8 mouse cellular contexts compared by ENCODE assay signal in genomic region chr14:24911621-24912020, GRCm38 (mm10).
A peak's percentile ranks its signal among the peaks of the same experiment; 100 is the strongest.
DNase-seq lines count a peak whose midpoint lies in the region; ATAC-seq lines count a peak whose summit lies in the region.

No protein-coding gene starts in this region.

- no peak for ATAC-seq in cerebellum, adult (ENCODE audit: insufficient number of reproducible peaks, low FRiP score, low TSS enrichment)
- no peak for ATAC-seq in activated CD4-positive, CD25-positive, alpha-beta regulatory T cell, adult 4 months

- peak; percentile 17 for DNase-seq in cerebellum, adult 11 months
- peak; percentile 34 for DNase-seq in kidney, postnatal 10 days
- no peak for DNase-seq in kidney, adult 11 months
- DNase-seq in layer of hippocampus, adult 8-10 months (ENCODE audit: low spot score in 2 of 2): peak; percentile 58 to 64
- DNase-seq in right cerebral cortex, postnatal 25 days: peak; percentile 73
- DNase-seq in adipocyte (ENCODE audit: low spot score): no peak

Comparison
In these comparisons a context has a peak if more than half of its experiments do, and no peak if none do; other contexts are left out.
1. DNase-seq: peak in cerebellum, adult 11 months (single experiment), kidney, postnatal 10 days (single experiment), layer of hippocampus, adult 8-10 months (2 of 2) and right cerebral cortex, postnatal 25 days (single experiment); none in kidney, adult 11 months (single experiment) and adipocyte (single experiment).